Mouse (Mus musculus) bone marrow, adult 2 months (tissue): ENCODE measurements at regions not wholly inside any gene's neighbourhood (a gene's known extent, or its start where the extent isn't known, plus 50 kb on each side); places are given as distances from the start of the nearest gene placed in this dataset.

Experiments used
- H3K27ac ChIP-seq: fragments of 200-500 bp; 2 replicates; pipeline ENCODE4 v1.5.1; 2012; ENCODE audit warnings: low read depth, mild to moderate bottlenecking, control low read depth, inconsistent platforms, low read length; ENCODE audit not compliant: control insufficient read depth, poor library complexity, insufficient read depth
- H3K4me1 ChIP-seq: fragments of 200-500 bp; 2 replicates; pipeline ENCODE4 v1.6.1; 2011; ENCODE audit warnings: low read length; ENCODE audit not compliant: control insufficient read depth, insufficient read depth
- H3K4me3 ChIP-seq: fragments of 200-500 bp; replicated peaks from 2 replicates; pipeline ENCODE3; 2011; ENCODE audit warnings: mild to moderate bottlenecking, low read depth, low read length, control low read depth; ENCODE audit not compliant: control insufficient read depth
- CTCF ChIP-seq: fragments of 200-500 bp; IDR thresholded peaks from 2 replicates; pipeline ENCODE4 v1.5.1; 2011; ENCODE audit warnings: low read length, control low read depth; ENCODE audit not compliant: control insufficient read depth, insufficient read depth
- POLR2A ChIP-seq: fragments of 200-500 bp; IDR thresholded peaks from 2 replicates; pipeline ENCODE4 v1.6.1; 2011; ENCODE audit warnings: low read depth, mild to moderate bottlenecking, control low read depth, low read length, borderline replicate concordance; ENCODE audit not compliant: control insufficient read depth
- WGBS: fragments of 180-500 bp; shearing (Covaris S2); methylation state at CpG from one replicate; pipeline ENCODE4 v1.1.7; 2018; 5-methylcytosine and 5-hydroxymethylcytosine counted together

GRCm38 (mm10) chr3:37916786-37917479 lies 192.6 kb upstream of the Gm5148 start:
- Histone ChIP-seq H3K27ac (no peak overlapping the region), H3K4me1 (no peaks in the 10 kb centered on the region), H3K4me3 (no peak overlapping the region)
- TF ChIP-seq CTCF, result no peak
- WGBS, result 77% methylated on average over 14 of the region's 14 CpGs

GRCm38 (mm10) chr3:37916281-37916680 lies 192.0 kb upstream of the Gm5148 start:
- no peak for TF ChIP-seq CTCF
- no peak for TF ChIP-seq POLR2A
- WGBS, result 74% methylated on average over 3 of the region's 3 CpGs
- Histone ChIP-seq H3K27ac (no peak overlapping the region), H3K4me1 (no peaks in the 10 kb centered on the region), H3K4me3 (no peak overlapping the region)

- no peak for TF ChIP-seq CTCF
- TF ChIP-seq POLR2A, result no peak
- no peak overlapping the region for H3K27ac ChIP-seq
- H3K4me1 ChIP-seq, result no peaks in the 10 kb centered on the region
- no peak overlapping the region for H3K4me3 ChIP-seq
- WGBS, result 66% methylated on average over 2 of the region's 2 CpGs
These were observed 191.4 kb upstream of the Gm5148 start for GRCm38 (mm10) chr3:37915673-37916072.

- no peak overlapping the region for H3K27ac ChIP-seq
- no peak overlapping the region for H3K4me3 ChIP-seq
- 68% methylated on average over 2 of the region's 2 CpGs for WGBS
- no peaks in the 10 kb centered on the region for H3K4me1 ChIP-seq
- TF ChIP-seq POLR2A (no peak), CTCF (no peak)
These were observed 189.8 kb upstream of the Gm5148 start for GRCm38 (mm10) chr3:37914136-37914535.

DNA sequence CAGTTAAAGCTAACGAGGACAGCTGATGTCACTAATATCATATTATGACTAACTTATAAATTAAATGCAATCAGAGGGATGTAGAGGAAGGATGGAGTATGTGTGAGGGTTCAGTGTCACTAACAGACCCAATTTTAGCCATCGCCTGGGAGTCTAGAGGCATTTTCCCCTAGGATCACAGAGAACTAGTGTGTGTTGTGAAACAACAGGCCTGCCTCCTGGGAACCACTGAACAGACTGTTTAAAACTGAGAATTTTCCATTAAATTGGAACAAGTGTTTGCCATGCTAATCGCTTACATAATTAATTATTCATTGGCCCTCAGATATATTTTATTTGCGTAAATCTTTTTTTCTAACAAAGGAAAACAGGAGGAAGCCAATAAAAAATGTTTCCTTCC lies 185.5 kb upstream of the Gm5148 start:
- no peak overlapping the region for H3K4me3 ChIP-seq
- TF ChIP-seq POLR2A (no peak), CTCF (no peak)
- no peaks in the 10 kb centered on the region for H3K4me1 ChIP-seq
- WGBS, result 79% methylated on average over 4 of the region's 4 CpGs
- no peak overlapping the region for H3K27ac ChIP-seq

DNA sequence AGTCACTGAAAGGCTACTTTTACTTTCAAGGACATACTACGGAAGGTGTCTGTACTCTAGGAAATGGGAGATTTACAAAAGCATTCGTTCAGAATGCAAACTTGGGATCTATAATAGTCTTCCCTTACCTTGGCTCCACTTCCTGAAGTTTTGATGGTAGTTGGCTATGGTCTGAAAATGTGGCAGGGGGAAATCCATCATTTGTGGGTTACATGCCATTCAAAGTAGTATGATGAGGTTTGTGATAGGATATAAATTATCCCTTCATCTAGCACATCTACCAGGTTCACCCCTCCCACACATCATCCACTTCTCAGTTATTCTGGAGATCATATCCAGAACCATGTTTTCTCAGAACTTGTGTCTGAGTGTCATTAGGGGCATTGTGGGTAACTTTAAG lies 184.7 kb upstream of the Gm5148 start:
- TF ChIP-seq POLR2A (no peak), CTCF (no peak)
- Histone ChIP-seq H3K4me3 (no peak overlapping the region), H3K27ac (no peak overlapping the region), H3K4me1 (no peaks in the 10 kb centered on the region)
- WGBS, result 82% methylated on average over 2 of the region's 2 CpGs

GRCm38 (mm10) chr3:37908456-37908855 lies 184.2 kb upstream of the Gm5148 start:
- Histone ChIP-seq H3K4me3 (no peak overlapping the region), H3K4me1 (no peaks in the 10 kb centered on the region), H3K27ac (no peak overlapping the region)
- WGBS, result 84% methylated on average over 6 of the region's 6 CpGs
- TF ChIP-seq POLR2A (no peak), CTCF (no peak)

- no peak overlapping the region for H3K4me3 ChIP-seq
- 31% methylated on average over 14 of the region's 14 CpGs for WGBS
- no peaks in the 10 kb centered on the region for H3K4me1 ChIP-seq
- no peak for TF ChIP-seq POLR2A
- TF ChIP-seq CTCF, result no peak
- H3K27ac ChIP-seq, result no peak overlapping the region
These were observed 183.3 kb upstream of the Gm5148 start for GRCm38 (mm10) chr3:37907432-37908088.
